Mouse (Mus musculus) ovary, adult 18-20 months (tissue): ENCODE data around the gene Pdlim3.
A peak's percentile ranks its signal among the peaks of the same experiment; 100 is the strongest.
"Not testable (repeated sequence)": the region's sequence is repeated elsewhere in the genome, so short reads cannot be mapped to it uniquely, and the experiment has no call there.

ENCODE experiments used
- DNase-seq: peaks from one replicate; pipeline ENCODE4 v3.0.0; 2022; ENCODE audit warnings: low spot score, mixed read lengths

The Pdlim3 gene

DNA sequence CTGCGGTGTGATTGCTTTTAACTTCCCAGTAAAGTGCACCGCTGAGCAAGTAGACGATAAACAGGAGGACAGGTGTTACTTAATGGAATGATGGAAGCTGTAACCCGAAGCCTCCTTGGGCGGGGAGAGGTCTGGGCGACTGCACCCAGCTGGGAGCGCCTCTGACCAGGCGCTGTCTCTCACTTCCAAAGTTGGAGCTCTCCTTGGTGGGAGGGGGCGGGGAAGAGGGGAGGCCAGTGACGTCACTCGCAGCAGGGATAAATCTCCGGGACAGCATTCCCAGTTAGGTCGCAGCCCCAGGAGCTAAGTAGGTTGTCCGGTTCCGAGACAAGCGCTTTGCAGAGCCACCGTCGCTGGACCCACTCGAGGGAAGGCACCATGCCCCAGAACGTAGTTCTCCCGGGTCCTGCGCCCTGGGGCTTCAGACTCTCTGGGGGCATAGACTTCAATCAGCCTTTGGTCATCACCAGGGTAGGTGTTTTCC lies at the start of gene Pdlim3:
Gene Pdlim3, plus strand, starts transcription at position 260 of the 484 bp plus-strand sequence.
- DNase-seq, result peak; percentile 18

DNA sequence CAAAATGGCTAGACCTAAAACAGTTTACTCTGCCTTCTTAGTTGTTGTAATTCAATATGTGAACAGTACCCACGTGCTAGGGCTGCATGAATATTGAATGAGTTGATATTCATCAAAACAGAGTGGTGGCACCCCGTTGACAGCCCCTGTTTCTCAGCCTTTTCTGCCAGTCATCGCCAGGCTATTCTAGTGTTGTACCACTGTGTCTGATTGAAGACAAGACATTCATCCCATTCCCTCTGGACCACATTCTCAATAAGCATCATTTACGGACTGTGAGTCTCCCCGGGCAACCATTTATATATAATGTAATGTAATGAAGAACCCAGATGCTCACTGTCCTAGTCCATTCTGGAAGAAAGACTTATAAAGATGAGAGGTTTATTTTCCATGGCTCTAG lies 42.0 kb upstream of the Pdlim3 start:
- DNase-seq, result no peak

DNA sequence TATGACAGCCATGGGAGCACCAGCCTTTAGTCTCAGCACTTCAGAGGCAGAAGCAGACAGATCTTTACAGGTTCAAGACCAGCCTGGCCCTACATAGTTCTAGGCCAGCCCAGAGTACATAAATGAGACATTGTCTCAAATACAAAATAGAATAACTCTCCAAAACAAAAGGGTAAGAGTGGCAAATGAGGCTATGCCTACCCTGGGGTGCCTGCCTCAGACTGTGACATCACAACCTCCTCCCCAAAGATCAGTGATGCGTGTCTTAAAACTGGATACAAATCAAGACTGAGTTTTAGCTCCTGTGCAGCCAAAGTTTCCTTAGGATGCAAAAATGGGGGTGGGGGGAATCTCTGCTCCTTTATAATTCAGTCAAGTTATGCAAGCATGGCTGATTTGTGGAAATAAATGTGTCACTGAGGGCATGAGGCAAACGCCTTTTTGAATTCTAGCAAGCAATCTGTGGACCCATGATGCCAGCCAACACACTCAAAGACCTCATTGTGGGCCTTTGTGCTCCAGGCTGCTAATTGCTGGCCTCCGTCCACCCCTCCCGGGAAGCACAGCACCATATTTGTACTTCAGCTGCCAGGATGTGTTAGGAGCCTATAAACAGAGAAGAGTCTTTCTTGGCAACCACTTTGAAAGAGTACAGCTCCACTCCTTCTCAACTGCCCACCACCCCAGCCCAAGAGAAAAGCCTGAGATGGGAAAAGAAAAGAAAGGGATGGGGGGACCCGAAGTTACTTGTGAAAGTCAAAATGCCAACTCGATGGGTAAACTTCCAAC lies 41.0 kb upstream of the Pdlim3 start:
- no peak for DNase-seq

DNA sequence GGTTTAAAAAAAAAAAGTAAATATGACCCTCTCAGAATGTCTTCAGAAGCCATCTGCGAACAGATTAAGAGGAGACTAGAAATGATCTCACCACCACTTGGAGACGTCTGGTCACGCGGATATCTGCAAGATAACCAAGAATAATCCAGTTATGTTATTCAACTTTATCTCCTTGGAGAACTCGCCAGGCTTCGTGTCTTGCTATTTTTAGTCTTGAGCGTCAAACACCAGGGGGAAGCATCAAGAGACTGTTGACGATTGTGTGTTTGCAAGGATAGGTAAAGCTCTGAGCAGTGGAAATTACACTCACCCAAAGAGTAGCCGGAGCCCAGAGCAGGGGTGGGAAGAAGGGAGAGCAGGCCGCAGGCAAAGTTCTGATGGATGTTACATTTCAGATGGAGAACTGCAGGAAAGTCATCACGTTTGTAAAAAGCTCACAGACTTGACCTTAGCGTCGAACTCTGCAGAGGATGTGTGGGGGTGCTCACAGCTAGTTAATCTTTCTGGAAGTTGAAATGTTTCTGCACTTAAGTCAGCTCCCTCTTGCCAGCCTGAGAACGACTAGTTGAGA lies 40.3 kb upstream of the Pdlim3 start:
- DNase-seq, result no peak

DNA sequence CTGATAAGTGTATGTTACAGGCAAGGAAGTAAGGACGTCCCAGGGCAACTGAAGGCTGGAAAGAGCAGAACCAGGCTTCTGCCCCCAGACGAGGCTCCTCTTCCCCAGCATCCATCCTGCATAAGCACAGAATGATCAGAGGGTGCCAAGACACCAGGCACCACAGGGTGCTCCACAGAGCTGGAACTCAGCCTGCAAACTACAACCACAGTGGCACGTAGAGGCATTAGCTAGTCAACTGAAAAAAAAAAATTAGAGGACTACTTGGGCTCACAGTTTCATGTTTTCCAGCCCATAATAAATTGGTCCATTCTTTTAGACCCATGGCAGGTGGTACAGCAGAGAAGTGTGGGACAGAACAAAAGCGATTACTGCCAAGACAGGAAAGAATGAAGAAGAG lies 39.4 kb upstream of the Pdlim3 start:
- no peak for DNase-seq

DNA sequence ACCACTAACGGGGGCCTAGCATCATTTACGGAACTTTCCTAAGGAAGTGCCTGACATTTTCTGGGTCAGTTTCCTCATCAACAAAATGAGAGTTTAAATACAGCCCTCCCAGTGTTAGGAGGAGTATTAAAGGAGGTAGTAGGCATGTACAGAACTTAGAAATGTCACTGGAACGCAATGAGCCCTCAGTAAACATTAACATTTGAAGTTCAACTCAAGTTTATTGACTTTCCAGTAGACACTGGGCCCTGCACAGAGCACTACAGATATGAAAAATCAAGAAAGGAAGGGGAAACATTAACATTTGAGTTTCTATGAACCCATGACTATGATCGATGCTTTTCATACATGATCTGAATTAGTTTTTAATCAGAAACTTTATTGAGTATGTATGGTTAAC lies 30.1 kb upstream of the Pdlim3 start:
- DNase-seq, result no peak

DNA sequence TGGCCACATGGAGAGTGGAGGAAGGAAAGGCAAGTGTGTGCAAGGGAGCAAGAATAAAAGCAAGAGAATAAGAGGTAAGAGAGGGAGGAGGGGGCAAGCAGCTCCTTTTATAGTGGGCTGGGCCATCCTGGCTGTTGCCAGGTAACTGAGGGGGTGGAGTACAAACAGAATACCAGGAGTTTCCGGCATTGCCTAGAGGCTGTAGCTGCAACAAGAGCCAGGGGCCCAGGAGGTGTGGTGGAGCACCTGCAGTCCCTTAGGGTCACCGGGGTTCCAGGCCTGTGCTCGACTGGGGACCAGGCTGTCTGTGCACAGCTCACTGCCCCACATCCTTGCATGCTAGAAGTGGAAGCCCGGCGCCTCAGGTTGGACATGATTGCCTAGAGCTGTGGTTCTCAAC lies 27.5 kb upstream of the Pdlim3 start:
- no peak for DNase-seq

DNA sequence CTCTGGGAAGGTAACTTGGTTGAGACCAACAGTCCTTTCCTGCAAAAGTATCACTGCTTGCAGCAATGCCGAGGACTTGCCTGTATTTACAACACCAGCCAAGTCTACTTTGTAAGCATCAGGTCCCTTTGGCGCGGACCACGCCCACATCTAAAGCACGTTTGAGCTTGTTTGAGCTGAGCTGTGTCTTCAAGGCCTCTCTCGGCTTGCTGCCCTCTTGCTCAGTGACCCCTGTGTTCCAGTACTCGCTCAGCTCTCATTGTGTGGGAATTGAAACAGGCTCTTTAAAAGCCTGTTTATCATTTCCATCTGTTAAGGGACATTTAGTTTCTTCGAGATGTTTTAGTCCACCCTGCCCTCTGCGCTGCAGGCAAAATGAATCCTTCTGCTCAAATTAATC lies 26.9 kb upstream of the Pdlim3 start:
- DNase-seq, result no peak

DNA sequence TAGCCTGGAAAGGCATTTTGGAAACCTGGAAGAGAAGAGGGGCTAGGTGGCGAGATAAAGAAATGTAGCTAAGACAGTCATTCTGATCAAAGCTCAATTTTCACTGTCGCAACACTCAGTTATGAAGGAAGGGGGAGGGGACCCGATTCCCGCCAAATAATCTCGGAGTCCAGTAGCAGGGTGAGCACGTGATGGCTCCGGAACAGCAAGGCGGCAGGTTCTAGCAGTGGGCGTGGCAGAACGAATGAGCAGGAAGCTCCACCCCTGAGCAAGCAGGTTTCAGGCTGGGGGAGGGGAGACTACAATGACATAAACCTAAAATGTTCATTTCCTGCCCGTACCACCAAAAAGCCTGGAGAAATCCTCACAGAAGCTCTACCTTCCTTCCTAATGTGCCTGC lies 13.7 kb upstream of the Pdlim3 start:
- not testable (repeated sequence) for DNase-seq

DNA sequence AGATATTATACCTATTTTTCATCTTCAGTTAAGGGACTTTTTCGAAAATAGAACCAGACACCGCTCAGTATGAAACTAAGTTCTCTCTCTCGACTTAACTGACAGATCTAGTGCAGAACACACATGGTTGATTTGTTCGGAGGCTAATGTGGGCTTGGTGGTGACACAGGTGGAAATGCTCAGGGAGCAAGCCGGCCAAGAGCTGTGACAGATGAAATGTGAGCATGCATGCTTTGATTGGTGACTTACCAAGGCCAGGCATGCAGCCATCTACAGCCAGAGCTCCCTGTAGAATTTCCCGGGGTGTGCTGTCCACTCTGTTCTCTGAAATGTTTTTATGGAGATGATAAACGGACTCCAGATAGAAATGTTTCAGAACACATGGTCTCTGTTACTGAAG lies 13.2 kb upstream of the Pdlim3 start:
- no peak for DNase-seq

DNA sequence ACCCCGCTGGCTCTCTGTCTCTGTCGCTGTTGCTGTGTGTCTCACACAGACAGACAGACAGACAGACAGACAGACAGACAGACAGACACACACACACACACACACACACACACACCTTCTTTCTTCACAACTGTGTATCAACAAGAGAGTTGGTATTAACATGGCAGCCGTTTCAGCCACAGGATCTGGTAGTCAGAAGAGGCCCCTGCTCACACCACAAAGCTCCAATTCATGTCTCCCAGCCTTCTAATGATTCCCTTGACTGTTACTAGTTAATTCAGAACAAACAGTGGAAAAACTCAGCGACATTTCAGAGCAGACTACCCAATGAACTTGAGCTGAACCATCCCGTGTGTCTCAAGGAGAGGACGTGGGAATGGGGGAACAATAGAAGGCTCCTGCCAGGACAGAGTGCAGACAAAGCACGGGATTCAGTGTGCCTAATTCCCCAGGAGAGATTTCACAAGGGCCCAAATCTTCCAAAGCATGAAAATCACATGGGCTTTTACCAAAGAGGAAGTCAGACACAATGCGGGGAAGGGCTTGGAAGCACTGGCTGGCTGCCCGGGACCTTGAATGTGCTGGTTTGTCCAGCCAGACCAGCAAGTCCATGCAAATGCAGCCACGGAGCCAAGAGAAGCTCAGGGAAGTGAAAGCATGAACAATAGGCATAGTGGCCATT lies 10.2 kb upstream of the Pdlim3 start:
- peak; percentile 76 for DNase-seq

DNA sequence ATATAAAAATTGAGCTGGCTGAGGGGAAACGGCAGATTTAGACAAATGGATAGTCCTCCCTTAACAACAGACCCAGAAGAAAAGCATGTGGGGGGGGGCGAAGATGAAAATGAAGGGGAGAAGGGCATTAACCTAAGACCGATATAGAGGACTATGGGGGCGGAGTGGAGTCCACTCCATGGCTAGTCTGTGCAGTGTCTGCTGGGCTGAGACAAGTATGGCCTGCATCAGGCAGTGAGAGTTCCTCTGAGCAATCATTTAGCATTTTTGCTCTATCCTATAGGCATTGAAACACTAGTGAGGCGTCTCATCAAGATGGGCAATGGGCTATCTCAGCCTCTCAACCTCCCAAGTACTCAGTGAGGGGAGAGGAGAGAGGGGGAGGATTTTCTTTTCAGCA lies 8.9 kb upstream of the Pdlim3 start:
- DNase-seq, result no peak

DNA sequence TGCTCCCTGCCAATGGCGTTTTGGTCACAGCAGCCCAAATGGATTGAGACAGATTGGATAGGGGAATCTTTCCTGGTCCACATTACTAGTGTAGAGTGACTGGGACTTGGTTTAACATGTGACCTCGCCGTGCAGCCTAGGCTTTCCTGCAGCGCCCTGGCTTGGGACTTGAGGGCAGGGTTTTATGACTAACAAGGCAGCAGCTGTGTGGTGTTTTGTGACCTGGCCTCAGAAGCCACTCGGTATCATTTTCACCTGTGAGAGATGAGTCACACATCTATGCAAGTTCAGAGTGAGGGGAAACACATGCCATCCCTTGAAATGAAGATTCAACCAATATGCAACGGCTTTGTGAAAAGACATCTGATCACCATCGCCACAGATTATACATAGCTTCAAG lies 7.6 kb upstream of the Pdlim3 start:
- no peak for DNase-seq

DNA sequence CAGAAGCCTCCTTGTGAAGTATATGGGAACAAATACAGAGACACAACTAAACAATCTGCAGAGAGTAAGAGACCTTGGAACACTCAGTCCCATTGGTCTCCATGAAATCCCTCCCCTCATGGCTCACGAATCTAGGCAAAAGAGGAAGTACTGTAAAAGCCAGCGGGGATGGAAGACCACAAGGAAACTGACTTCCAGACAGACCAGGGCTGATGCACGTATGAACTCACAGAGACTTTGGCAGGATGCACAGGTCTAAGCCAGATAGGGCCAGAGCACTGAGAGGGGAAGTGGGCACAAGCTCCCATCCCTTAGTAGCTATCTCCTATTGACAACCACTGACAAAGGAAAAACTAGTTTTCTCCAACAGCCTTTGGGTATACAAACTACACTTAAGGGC lies 4.8 kb upstream of the Pdlim3 start:
- no peak for DNase-seq

DNA sequence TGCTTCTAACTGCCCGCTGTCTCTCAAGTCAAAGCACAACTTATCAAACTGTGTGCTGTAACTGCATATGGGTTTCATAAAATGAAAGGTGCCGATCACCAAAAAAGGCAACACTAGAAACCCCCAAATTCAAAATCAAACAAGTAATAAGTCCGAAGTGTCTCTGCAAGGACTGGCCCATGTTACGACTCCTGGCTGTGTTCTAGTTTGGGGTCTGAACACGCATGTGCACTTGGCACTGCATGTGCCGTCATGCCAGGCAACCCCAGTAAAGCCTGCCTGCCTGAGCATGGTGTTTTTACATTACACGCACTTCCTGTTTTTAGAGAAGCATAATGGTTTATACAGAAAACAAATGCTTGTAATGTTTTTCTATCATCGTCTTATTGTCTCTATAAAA lies 3.5 kb upstream of the Pdlim3 start:
- no peak for DNase-seq

DNA sequence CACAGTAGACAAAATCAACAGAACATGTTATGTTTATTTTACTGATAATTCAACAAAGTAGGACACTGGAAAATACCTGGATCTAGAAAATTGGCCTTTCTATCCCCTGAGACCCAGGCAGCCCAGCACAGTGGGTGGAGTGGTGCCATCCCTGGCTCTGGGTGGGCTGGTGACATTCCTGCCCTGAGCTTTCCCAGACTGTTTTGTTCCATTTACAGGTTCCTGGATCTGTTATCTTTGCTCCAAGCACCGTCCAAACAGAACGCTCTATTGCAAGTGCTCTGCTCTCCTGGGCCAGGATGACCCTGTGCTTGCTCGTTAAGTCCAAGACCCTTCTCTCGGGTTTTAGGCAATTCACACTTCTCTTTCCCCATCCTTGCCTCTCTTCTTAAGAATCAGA lies 1.5 kb upstream of the Pdlim3 start:
- no peak for DNase-seq

DNA sequence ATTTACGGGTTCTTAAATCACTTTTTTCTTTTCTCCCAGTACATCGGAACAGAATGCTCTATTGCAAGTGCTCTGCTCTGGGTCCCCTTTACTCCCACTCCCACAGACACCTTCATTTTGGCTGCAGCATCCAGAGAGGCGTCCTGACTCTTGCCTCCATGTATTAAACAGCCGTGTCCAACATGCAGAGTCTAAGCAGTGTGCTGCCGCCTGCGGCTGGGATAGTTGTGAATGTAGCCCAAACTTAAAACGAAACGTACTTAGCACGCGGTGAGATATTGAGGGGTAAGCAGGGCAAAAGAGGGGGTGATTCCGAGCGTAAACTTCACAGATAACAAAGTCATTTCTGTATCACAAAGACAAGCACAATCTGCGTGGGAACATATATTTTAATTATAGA lies 709 bp upstream of the Pdlim3 start:
- no peak for DNase-seq

DNA sequence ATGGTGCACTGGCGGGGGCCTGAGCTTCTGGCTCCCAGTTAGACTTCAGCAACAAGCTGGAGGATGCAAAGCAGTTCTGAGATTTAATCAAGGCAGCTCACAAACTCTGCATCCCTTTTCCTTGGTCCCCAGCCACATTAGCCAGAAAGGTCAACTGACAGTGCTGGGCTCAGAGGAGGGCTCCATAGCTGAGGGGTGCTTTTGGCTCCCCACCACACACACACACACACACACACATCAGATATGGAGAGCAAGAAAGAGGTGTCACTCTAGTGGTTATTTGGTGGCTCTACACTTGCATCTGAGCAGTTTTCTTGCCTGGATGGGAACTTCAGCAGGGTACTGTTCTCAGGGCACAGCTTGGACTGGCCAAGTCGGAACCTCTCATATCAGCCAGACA lies 514 bp downstream of the Pdlim3 start:
- no peak for DNase-seq

DNA sequence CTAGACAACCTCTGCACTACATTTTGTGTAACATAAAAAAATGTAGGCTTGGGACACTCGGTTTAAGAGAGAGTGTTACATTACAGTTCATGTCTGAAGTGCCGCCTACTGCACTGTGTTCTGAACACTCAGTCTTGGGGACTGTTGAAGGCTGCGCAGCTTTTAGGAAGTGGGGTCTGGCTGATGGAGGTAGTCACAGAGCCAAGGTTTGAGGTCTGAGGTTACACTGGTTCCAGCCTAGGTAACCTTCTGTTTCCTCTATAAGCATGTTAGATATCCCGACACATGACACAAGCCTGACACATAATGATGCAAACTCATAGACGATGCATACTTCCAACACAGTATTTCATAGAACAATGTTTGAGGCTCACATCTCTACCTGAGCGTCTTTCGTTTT lies 4.5 kb downstream of the Pdlim3 start:
- DNase-seq, result no peak

DNA sequence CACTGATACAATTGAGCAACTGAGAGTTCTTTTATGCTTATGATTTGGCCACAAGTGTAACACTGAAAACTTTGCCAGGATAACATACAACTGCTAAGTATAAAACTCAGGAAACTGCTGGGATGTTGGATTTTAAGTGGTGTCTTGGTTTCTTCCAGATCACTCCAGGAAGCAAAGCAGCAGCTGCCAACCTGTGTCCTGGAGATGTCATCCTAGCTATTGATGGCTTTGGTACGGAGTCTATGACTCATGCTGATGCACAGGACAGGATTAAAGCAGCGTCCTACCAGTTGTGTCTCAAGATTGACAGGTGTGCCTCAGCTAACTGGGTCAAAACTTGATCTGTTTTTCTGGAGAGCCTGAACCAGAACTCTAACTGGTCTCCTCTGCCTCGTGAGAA lies 11.3 kb downstream of the Pdlim3 start:
- DNase-seq, result no peak

DNA sequence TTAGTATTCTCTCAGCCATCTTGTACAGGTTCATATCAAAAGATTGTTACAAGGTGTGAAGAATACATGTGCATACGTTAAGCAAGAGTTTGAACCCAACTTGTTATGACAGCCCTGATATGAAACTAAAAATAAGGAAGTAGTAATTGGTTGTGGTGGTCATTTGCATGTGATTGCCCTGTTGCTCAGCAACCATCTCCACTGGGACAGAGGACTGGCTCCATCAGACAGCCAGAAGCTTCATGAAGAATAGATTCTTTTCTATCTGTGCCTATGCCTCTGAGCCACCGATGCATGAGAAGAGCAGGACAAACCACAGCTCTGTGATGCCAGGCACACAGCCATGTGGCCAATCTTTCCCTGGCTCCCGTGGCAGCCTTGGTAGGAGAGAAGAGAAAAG lies 14.5 kb downstream of the Pdlim3 start:
- DNase-seq, result no peak

DNA sequence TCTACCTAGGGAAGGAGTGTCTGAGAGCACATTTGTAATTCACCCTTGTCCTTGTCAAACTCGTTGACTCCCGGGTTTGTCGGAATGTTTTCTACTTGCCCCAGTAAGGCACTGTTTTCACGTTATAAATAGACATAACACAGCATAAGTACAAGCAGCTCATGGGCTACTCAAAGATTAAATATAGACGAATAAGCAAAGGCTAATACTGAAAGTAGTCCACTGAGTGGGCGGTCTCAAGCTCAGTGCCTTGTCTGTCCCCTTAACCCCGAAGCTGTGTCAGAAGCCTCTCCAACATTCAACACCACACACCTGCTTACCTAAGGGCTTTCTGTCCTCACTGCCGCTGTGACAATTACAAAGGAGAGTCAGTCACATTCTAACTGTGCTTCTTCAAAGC lies 16.4 kb downstream of the Pdlim3 start:
- DNase-seq, result no peak

DNA sequence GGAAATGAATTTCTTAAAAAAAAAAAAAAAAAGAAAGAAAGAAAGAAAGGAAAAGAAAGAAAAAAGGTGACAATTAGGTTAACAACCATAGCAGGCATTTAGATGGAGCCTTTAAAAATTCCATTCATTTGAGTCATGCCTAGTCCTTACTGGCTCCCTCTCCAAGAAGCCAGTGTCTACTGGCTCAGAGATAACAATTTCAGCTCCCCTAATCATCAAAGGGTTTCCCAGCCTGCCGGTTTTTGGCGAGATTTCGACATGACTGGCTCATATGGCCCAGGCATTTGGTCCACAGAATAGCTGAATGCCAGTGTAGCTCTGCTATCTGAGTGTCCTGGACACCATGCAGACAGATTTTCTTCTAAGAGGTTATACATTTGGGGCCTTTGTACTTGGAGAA lies 18.4 kb downstream of the Pdlim3 start:
- DNase-seq, result no peak
